8 mouse cellular contexts compared by ENCODE assay signal in the genomic region with DNA sequence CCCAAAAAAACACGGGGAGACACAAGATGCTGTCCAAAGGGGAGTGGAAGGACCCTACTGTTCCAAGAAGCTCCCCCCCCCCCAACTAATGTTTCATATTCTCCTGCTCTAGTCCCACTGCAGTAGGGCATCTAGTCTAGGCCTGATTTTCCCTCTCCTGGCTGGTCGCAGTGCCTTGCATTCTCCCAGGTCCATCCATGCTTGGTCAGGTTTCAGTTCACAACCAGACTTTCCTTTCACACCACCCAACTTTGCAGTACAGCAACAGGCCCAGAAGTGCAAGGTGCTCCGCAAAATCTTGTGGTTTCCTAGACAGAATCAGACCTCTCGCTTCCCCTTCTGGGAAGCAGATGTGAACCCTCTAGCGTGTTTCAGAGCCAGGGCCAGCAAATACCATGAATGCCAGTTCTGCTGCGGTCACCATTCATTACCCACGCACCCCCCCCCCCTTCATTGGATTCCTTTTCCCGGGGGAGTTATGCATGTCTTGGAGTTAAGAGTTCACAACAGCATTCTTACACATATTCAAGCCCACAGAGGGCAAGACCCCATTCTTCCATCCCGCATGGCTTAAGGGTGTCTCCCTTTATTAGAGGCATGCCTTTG. TPM values are rescaled to one million over a fixed set of nuclear protein-coding genes. Genes with fewer than 3 reads are reported as not detected.
DNase-seq lines count a peak whose midpoint lies in the region; ATAC-seq lines count a peak whose summit lies in the region.

No protein-coding gene starts in this region.

- H3K27ac ChIP-seq in forebrain, embryonic 13.5 days: peak overlapping the region; percentile 95; the same call in 1 of the 2 replicates
- H3K27ac ChIP-seq in liver, embryonic 13.5 days: peak overlapping the region; percentile 99
- peak overlapping the region; percentile 100 for H3K27ac ChIP-seq in stomach, embryonic 15.5 days

- no peaks in the 10 kb centered on the region; the same call in 1 of the 2 replicates for H3K27me3 ChIP-seq in forebrain, embryonic 13.5 days
- no peaks in the 10 kb centered on the region for H3K27me3 ChIP-seq in liver, embryonic 13.5 days
- H3K27me3 ChIP-seq in stomach, embryonic 15.5 days (replicated peaks): no peaks in the 10 kb centered on the region

- peaks cover 11% of the 10 kb centered on the region; the same call in 1 of the 2 replicates for H3K4me1 ChIP-seq in forebrain, embryonic 13.5 days
- peaks cover 36% of the 10 kb centered on the region for H3K4me1 ChIP-seq in liver, embryonic 13.5 days (replicated peaks)
- peaks cover 13% of the 10 kb centered on the region for H3K4me1 ChIP-seq in stomach, embryonic 15.5 days

- peak overlapping the region; percentile 53; the same call in 1 of the 2 replicates for H3K4me3 ChIP-seq in forebrain, embryonic 13.5 days
- peak overlapping the region; percentile 69 for H3K4me3 ChIP-seq in liver, embryonic 13.5 days (replicated peaks)
- peak overlapping the region; percentile 58 for H3K4me3 ChIP-seq in stomach, embryonic 15.5 days (replicated peaks)

- H3K4me2 ChIP-seq in forebrain, embryonic 13.5 days: peak overlapping the region; percentile 64
- H3K4me2 ChIP-seq in liver, embryonic 13.5 days: peak overlapping the region; percentile 87
- peak overlapping the region; percentile 68 for H3K4me2 ChIP-seq in stomach, embryonic 15.5 days

- H3K36me3 ChIP-seq in forebrain, embryonic 13.5 days (ENCODE audit: poor library complexity, severe bottlenecking): no peaks in the 10 kb centered on the region
- no peaks in the 10 kb centered on the region for H3K36me3 ChIP-seq in liver, embryonic 13.5 days
- H3K36me3 ChIP-seq in stomach, embryonic 15.5 days: no peaks in the 10 kb centered on the region

- 0 out of 2 replicates have a peak overlapping the region, but pooled peaks have one; percentile 69 for H3K9ac ChIP-seq in forebrain, embryonic 13.5 days
- peak overlapping the region; percentile 73 for H3K9ac ChIP-seq in liver, embryonic 13.5 days
- H3K9ac ChIP-seq in stomach, embryonic 15.5 days: no peak overlapping the region

- DNase-seq in kidney, postnatal 4 days: peak; percentile 42 to 56
- no peak for DNase-seq in kidney, adult 8-10 months
- DNase-seq in liver, embryonic 13.5 days: no peak
- no peak for DNase-seq in testis, postnatal 14 days (ENCODE audit: low spot score)
- DNase-seq in layer of hippocampus, adult 9-10 months (ENCODE audit: low spot score): no peak

- WGBS in forebrain, embryonic 13.5 days: 50% methylated on average over 9 of the region's 9 CpGs
- 36% methylated on average over 9 of the region's 9 CpGs for WGBS in liver, embryonic 13.5 days (ENCODE audit: insufficient replicate concordance)
- WGBS in stomach, embryonic 15.5 days: 33% methylated on average over 9 of the region's 9 CpGs

- no peaks in the 10 kb centered on the region for H3K9me3 ChIP-seq in forebrain, embryonic 13.5 days (replicated peaks)
- H3K9me3 ChIP-seq in liver, embryonic 13.5 days (replicated peaks): no peaks in the 10 kb centered on the region
- H3K9me3 ChIP-seq in stomach, embryonic 15.5 days: no peaks in the 10 kb centered on the region

- no peak for ATAC-seq in forebrain, embryonic 13.5 days
- ATAC-seq in liver, embryonic 13.5 days (ENCODE audit: low read depth): no peak
- no peak for ATAC-seq in stomach, embryonic 15.5 days (ENCODE audit: insufficient read depth, low FRiP score, low read depth)
- no peak for ATAC-seq in cerebellum, adult (ENCODE audit: insufficient number of reproducible peaks, low FRiP score, low TSS enrichment)

RNA-seq across cellular contexts. Expression of a gene that starts 7.7 kb away (rescaled TPM):
- polyA plus RNA-seq in forebrain, embryonic 13.5 days (2015; fragmentation: Nextera tagmentation; extraction: Ambion mirVana): 1.5 and 1.8 TPM in 2 replicates
- 0.78 and 0.88 TPM in 2 replicates for polyA plus RNA-seq in liver, embryonic 13.5 days (2015; fragmentation: Nextera tagmentation; extraction: Ambion mirVana)
- 3.1 and 3.5 TPM in 2 replicates for polyA plus RNA-seq in stomach, embryonic 15.5 days (2015; fragmentation: Nextera tagmentation; extraction: Ambion mirVana)

RNA-seq across cellular contexts. Expression of a gene that starts 16.2 kb away (rescaled TPM):
- polyA plus RNA-seq in forebrain, embryonic 13.5 days (2015; fragmentation: Nextera tagmentation; extraction: Ambion mirVana): 0.50 and 0.56 TPM in 2 replicates
- 0.08 and 0.12 TPM in 2 replicates for polyA plus RNA-seq in liver, embryonic 13.5 days (2015; fragmentation: Nextera tagmentation; extraction: Ambion mirVana)
- polyA plus RNA-seq in stomach, embryonic 15.5 days (2015; fragmentation: Nextera tagmentation; extraction: Ambion mirVana): 0.67 and 0.86 TPM in 2 replicates

RNA-seq across cellular contexts. Expression of a gene that starts 20.2 kb away (rescaled TPM):
- 8.5 and 8.7 TPM in 2 replicates for polyA plus RNA-seq in forebrain, embryonic 13.5 days (2015; fragmentation: Nextera tagmentation; extraction: Ambion mirVana)
- 20.7 and 21.7 TPM in 2 replicates for polyA plus RNA-seq in liver, embryonic 13.5 days (2015; fragmentation: Nextera tagmentation; extraction: Ambion mirVana)
- 35.3 and 36.7 TPM in 2 replicates for polyA plus RNA-seq in stomach, embryonic 15.5 days (2015; fragmentation: Nextera tagmentation; extraction: Ambion mirVana)

RNA-seq across cellular contexts. Expression of a gene that starts 33.3 kb away (rescaled TPM):
- 18.8 and 19.2 TPM in 2 replicates for polyA plus RNA-seq in forebrain, embryonic 13.5 days (2015; fragmentation: Nextera tagmentation; extraction: Ambion mirVana)
- polyA plus RNA-seq in liver, embryonic 13.5 days (2015; fragmentation: Nextera tagmentation; extraction: Ambion mirVana): 31.4 and 31.7 TPM in 2 replicates
- 29.3 and 35.1 TPM in 2 replicates for polyA plus RNA-seq in stomach, embryonic 15.5 days (2015; fragmentation: Nextera tagmentation; extraction: Ambion mirVana)

RNA-seq across cellular contexts. Expression of a gene that starts 46.1 kb away (rescaled TPM):
- 68.2 and 72.8 TPM in 2 replicates for polyA plus RNA-seq in forebrain, embryonic 13.5 days (2015; fragmentation: Nextera tagmentation; extraction: Ambion mirVana)
- 53.8 and 58.5 TPM in 2 replicates for polyA plus RNA-seq in liver, embryonic 13.5 days (2015; fragmentation: Nextera tagmentation; extraction: Ambion mirVana)
- 77.5 and 81.0 TPM in 2 replicates for polyA plus RNA-seq in stomach, embryonic 15.5 days (2015; fragmentation: Nextera tagmentation; extraction: Ambion mirVana)

Comparison
In these comparisons a context has a peak if more than half of its experiments do, and no peak if none do; other contexts are left out.
1. DNase-seq: peak in kidney, postnatal 4 days (2 of 2); none in kidney, adult 8-10 months (0 of 2), liver, embryonic 13.5 days (single experiment), testis, postnatal 14 days (single experiment) and layer of hippocampus, adult 9-10 months (single experiment).
2. Peak in every context shown above with its lines, with median percentiles within 50 percentile points of each other: H3K27ac ChIP-seq, H3K4me2 ChIP-seq and H3K4me3 ChIP-seq.